ENCODE assay signal across 8 mouse cellular contexts in the genomic region with DNA sequence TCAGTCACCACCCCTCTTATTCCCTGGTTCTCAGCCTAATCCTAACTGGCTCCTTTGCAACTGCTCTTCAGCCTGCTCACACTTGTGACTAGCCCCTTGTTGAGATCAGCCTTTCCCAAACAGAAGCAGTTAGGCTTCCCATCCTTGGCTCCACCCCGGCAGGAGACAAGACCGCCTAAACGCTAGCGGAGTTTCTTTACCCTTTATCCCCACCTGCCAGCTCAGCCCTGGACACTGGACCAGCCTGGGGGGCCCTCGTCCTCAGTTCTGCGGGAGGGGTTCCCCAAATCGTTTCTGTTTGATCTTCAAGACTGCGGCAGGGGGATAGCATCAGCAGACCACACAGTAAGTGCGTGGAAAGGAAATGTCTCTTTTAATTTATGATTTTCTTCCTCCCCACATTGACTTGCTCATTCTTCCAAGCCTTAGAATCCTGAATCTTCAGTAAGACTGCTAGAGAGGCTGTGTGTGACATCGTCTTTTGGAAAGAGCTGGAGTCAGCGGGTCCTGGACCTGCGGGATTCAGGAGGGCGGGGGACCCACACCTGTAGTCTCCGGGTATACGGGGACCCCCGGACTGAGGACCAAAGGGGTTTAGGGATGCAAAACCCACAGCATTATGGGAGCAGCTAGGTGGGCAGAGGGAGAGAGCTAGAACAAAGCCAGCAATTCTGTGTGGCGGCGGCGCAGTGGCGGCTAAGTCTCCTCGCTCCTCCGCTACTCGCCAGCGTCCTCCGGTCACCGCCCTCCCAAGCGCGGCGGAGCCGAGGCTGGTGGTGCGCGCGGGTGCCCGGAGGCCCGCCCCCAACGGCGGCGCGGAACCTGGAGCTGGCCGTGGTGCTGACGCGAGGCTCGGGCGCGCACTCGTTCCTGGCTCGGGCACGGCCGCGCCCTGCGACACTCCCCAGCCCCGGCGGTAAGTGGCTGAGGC. TPM values are rescaled to one million over a fixed set of nuclear protein-coding genes. Genes with fewer than 3 reads are reported as not detected.
DNase-seq lines count a peak whose midpoint lies in the region; ATAC-seq lines count a peak whose summit lies in the region.

Amer3 (plus strand) TSS at position 807 of the 931 bp plus-strand sequence.

- H3K4me1 ChIP-seq in limb, embryonic 12.5 days (replicated peaks), result peaks cover 11% of the 10 kb centered on the region; the same call in 1 of the 2 replicates
- H3K4me1 ChIP-seq in midbrain, embryonic 13.5 days (replicated peaks), result peaks cover 38% of the 10 kb centered on the region

- ATAC-seq in limb, embryonic 12.5 days (ENCODE audit: insufficient number of reproducible peaks, insufficient read depth, low FRiP score, low TSS enrichment, low read depth), result peak; percentile 78
- ATAC-seq in midbrain, embryonic 13.5 days, result peak; percentile 92
- no peak for ATAC-seq in activated CD4-positive, CD25-positive, alpha-beta regulatory T cell, adult 4 months

- H3K9me3 ChIP-seq in limb, embryonic 12.5 days, result no peaks in the 10 kb centered on the region
- H3K9me3 ChIP-seq in midbrain, embryonic 13.5 days, result no peaks in the 10 kb centered on the region

- H3K27me3 ChIP-seq in limb, embryonic 12.5 days, result peaks cover 52% of the 10 kb centered on the region
- peaks cover 24% of the 10 kb centered on the region for H3K27me3 ChIP-seq in midbrain, embryonic 13.5 days

- peak; percentile 91 for DNase-seq in adrenal gland, postnatal 14 days
- DNase-seq in cerebellum, postnatal 36 days, result peak; percentile 88 to 92
- peak; percentile 55 to 74 for DNase-seq in gastrocnemius, postnatal 4 days (ENCODE audit: low spot score in 2 of 2)
- peak; percentile 38 for DNase-seq in kidney, adult 9 months
- peak; percentile 22 to 47 for DNase-seq in spleen, postnatal 14 days (ENCODE audit: low spot score in 2 of 2)

- H3K4me2 ChIP-seq in limb, embryonic 12.5 days, result peak within 1 kb of the TSS; percentile 77
- peak within 1 kb of the TSS; percentile 79 for H3K4me2 ChIP-seq in midbrain, embryonic 13.5 days (replicated peaks)

- peak within 1 kb of the TSS; percentile 31; the same call in 1 of the 2 replicates for H3K9ac ChIP-seq in limb, embryonic 12.5 days (replicated peaks)
- H3K9ac ChIP-seq in midbrain, embryonic 13.5 days (replicated peaks), result peak within 1 kb of the TSS; percentile 78

- no peaks in the 10 kb centered on the region for H3K36me3 ChIP-seq in limb, embryonic 12.5 days
- no peaks in the 10 kb centered on the region for H3K36me3 ChIP-seq in midbrain, embryonic 13.5 days

- H3K27ac ChIP-seq in limb, embryonic 12.5 days, result no peak within 1 kb of the TSS
- peak within 1 kb of the TSS; percentile 88 for H3K27ac ChIP-seq in midbrain, embryonic 13.5 days

- peak within 1 kb of the TSS; percentile 42 for H3K4me3 ChIP-seq in limb, embryonic 12.5 days (replicated peaks)
- H3K4me3 ChIP-seq in midbrain, embryonic 13.5 days (replicated peaks), result peak within 1 kb of the TSS; percentile 56

- WGBS in limb, embryonic 12.5 days, result under 1% methylated on average over 53 of the region's 53 CpGs
- under 1% methylated on average over 51 of the region's 53 CpGs for WGBS in midbrain, embryonic 13.5 days

RNA-seq across cellular contexts. Expression of gene Amer3, which starts in this region (rescaled TPM):
- 0.70 and 0.71 TPM in 2 replicates for total RNA-seq in adrenal gland, postnatal 14 days (2021)
- not detected for total RNA-seq in gastrocnemius, postnatal 4 days (2021)
- 0.05 TPM in 1 of 2 replicates, not detected in the other for polyA plus RNA-seq in limb, embryonic 12.5 days (2016; fragmentation: Nextera tagmentation; extraction: Ambion mirVana)
- 23.1 and 23.5 TPM in 2 replicates for polyA plus RNA-seq in midbrain, embryonic 13.5 days (2015; fragmentation: Nextera tagmentation; extraction: Ambion mirVana)
- polyA plus RNA-seq in activated CD4-positive, CD25-positive, alpha-beta regulatory T cell, adult 4 months (2017; shearing (Covaris generic)), result not detected

Comparison
In these comparisons a context has a peak if more than half of its experiments do, and no peak if none do; other contexts are left out.
1. RNA of gene Amer3 (polyA plus RNA-seq): 23.1 to 23.5 TPM in midbrain, embryonic 13.5 days; 0.05 TPM in limb, embryonic 12.5 days and not detected in activated CD4-positive, CD25-positive, alpha-beta regulatory T cell, adult 4 months; every median in the first group is over 10 times any median in the second.
2. Peak in DNase-seq in adrenal gland, postnatal 14 days; RNA of the gene not detected or under 1 TPM.
3. Peak in DNase-seq in gastrocnemius, postnatal 4 days; RNA of the gene not detected or under 1 TPM.
4. Peak in ATAC-seq, H3K4me3 ChIP-seq, H3K9ac ChIP-seq and H3K4me2 ChIP-seq in limb, embryonic 12.5 days; RNA of the gene not detected or under 1 TPM.
5. DNase-seq: peak in every context shown above with its lines; median percentile 91 in adrenal gland, postnatal 14 days; 90 in cerebellum, postnatal 36 days; 64 in gastrocnemius, postnatal 4 days; 38 in kidney, adult 9 months; 34 in spleen, postnatal 14 days.